Mouse (Mus musculus) ZHBTc4 (cell line): Measurements from ENCODE around the gene Caln1.

Experiments used
- DNase-seq: peaks from one replicate; pipeline ENCODE4 v3.0.0-alpha.2; 2011; ENCODE audit warnings: low read depth, low spot score

Gene Caln1

DNA sequence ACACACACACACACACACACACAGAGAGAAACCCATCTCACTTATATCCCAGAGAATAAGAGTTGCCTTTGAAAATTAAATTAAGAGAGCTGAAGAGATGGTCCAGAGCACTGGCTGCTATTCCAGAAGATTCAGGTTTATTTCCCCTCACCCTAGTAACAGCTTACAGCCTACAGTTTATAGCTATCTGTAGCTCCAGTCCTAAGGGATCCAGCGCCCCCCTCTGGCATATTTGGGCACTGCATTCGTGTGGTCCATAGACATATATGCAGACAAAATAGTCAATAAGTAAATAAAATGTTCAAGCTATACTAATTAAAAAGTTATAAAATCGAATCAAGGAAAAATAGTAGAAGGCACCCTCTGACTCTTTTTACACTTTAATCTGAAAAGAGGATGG, 442.0 kb downstream of the Caln1 start:
- DNase-seq, result peak; percentile 50

DNA sequence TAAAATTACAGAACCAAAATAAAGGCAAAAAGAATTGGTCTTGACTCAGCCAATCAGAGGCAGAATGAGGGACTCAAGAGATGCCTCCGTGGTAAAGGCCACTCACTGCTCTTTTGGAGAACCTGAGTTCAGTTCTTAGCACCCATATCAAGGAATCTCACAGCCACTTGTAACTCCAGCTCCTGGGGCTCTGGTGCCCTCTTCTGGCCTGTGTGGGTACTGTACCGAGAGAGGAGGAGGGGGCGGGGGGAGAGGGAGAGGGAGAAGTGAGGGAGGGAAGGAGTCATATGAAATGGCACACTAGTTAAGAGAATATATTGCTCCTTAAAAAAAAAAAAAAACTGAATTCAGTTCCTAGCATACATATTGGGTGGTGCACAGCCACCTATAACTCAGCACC, 442.7 kb downstream of the Caln1 start:
- peak; percentile 75 for DNase-seq

DNA sequence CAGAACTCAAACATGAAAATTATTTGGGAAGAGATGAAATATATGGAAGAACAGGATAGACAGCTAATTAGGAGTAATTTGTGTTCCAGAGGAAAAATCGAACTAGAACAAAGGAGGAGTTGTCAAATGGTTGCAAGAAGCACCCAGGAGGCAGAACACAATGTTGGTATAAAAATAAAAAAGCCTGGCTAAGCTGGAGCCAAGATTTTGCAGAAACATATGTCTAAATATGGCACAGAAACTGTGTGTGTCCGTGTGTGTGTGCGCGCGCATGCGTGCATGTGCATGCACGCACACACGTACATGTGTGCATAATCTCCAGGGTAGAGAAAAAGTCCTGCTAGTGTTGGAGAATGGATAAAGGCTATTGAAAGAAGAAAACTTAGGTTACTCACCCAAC, 443.3 kb downstream of the Caln1 start:
- no peak for DNase-seq

DNA sequence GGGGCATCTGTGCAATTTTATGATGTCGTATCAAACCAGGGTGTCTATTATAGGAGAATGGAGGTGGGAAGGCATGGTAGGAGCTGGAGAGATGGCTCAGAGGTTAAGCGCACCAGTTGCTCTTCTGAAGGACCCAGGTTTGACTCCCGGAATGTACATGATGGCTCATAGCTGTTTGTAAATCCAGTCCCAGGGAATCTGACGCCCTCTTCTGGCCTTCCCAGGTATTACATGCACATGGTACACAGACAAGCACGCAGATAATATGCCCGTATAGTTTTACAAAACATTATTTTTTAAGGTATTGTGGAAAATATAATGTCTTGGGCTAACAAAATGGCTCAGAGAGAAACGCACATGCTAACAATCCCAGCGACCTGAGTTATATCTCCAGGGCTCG, 443.8 kb downstream of the Caln1 start:
- DNase-seq, result peak; percentile 54

DNA sequence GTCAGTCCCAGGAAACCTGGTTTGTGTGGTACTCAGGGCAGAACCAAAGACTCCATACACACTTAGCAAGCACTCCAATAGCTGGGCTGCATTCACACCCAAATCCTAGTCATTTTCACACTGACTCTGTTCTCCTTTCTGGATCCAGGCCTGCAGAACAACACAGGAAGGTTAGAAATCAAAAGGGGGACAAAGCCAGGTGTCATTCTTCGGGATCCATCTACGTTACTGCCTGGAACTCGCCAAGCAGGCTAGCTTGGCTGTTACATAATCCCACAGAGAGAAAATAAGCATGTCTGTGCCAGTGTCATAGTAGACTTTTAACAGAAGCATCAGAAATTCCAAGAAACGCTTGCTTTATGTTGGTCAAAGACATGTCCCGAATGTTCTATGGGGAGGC, 446.1 kb downstream of the Caln1 start:
- DNase-seq, result no peak

DNA sequence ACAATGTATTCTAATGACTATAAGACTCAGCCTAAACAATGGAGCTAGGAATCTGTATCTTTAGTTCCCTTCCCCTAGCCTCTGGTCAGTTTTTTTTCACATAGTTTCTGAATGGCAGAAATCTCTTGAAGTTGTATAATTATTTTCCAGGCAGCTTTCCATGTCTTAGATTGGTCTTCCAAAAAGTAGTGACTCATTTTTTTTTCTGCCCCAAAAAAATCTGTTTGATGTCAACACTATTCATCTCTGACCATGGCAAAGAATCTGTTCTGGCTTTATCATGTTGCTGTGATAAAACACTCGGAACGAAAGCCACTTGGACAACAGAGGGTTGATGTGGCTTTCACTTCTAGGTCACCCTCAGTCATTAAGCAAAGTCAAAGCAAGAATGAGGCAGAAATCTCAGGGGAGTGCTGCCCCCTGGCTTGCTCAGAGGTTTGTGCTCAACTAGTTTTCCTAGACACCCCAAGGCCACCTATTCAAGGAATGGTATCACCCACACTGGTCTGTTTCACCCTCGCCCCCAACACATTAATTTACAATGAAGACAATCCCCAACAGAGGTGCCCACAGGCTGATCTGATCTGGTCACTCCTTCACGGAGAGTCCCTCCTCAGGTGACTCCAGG, 450.9 kb downstream of the Caln1 start:
- no peak for DNase-seq

DNA sequence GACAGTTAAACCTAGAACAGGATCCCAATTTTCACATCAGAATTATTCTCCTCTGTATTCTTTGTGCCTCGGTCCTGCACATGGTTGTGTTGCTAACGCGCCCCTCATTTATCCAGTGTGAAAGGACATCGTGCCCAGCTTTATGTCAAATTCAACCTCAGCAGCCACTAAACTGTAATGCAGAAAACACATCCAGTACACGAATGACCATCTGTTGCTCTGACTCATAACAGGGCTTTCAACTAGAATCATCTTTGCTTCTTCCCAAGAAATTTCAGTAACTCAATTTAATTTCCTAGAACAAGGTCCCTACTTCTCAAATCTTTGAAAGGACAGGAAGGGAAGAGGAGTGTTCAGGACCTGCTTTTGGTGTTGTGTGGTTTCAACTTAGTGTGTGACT, 451.4 kb downstream of the Caln1 start:
- DNase-seq, result no peak

DNA sequence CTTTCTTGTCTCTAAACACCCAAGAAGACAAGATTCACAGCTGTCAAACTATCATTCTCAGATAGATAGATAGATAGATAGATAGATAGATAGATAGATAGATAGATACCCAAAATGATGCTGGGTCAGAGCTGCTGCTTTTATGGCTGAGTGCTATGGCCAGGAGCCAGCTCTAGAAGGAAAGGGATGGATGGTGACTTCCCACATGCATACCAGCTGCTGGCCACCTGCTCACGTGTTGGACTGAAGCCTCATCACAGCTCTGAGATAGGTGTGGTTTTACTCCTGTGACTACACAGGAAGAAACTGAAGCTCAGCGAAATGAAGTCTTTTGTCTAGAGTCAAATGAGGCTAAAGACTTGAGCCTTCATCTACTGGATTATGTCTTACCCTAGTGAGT, 456.5 kb downstream of the Caln1 start:
- no peak for DNase-seq

DNA sequence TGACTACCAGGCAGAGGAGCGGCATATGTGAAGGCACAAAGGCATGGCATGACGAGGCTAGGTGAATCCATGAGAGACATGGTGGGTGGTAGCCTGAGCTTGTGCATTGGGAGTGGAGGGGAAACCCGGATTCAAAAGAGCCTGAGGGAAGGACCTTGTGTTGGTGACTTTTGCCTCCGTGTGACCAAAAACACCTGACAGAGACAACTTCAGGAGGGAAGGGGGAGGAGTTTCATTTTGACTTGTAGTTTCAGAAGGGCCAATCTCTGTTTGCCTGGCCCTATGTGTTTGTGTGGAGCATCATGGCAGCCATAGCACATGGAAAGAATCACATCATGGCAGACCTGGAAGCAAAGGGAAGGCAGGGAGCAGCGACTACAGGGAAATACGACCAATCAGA, 479.3 kb downstream of the Caln1 start:
- no peak for DNase-seq

DNA sequence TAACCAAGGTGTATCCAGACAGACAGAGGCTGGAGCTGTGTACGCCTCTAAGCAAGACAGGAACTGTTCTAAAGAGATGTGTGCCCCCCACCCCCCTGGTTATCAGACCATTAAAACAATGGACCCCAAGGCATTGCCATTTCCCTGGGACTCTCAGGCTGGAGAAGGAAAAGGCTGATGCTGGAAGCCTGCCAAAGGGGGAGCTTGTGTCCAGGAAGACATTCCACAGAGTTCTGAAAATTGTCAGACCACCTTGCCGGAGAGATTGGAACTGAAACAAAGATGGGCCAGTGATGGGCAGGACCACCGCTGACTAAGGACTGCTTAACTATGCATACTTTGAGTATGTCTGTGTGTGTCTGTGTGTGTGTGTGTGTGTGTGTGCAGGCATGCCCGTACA, 480.4 kb downstream of the Caln1 start:
- no peak for DNase-seq

DNA sequence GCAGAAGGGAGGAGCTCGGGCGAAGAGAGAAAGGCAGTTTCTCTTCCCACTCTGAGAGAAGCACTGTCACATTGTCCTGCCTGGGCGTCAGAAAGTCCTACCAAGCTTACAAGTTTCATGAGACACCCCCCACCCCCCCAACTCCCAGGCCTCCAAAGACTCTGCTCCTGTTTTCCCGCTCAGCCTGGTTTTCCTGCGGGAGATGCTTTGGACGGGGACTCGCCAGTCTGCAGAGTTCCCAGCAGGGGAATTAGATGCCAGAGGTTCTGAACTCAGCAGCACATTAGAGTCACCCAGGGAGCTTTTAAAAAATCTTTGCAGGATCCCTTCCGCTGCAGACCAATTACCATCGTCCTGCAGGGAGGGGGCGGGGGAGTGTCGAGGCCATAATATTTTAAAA, 482.9 kb downstream of the Caln1 start:
- DNase-seq, result no peak

DNA sequence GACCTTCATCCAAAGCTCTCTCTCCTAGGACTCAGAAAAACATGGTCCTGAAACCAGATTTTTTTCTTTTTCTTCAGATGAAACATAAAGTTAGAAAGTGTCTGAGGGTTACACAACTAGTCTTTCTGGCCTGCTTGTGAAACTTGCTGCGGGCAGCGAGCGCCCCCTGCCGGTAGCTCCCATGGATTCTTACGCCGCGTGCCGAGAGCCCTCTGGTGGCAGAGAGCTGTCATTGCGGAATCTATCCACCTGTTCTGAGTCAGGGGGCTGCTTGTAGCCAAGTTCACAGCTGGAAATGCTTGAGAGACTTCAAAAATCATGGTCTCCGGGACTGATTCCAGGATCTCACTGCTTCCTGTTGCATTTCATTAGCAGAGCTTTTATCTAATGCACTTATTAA, 484.1 kb downstream of the Caln1 start:
- peak; percentile 92 for DNase-seq

DNA sequence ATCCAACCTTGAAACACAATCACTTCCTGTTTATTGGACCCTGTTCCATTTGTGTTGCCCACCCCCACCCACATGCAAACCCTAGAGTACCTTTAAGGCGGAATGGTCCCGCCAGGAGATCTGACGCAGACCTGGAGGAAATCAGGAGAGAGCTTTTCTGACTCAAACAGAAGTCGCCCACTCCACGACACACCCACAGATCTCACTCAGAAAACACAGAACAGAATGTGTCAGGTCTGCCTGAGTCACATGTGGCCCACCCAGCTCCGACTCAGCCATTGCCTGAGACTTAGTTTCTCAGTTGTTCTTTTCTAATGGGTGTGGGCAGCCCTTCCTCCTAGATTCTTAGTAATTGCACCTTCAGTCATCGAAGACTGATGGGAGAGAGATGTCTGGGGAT, 485.2 kb downstream of the Caln1 start:
- no peak for DNase-seq

DNA sequence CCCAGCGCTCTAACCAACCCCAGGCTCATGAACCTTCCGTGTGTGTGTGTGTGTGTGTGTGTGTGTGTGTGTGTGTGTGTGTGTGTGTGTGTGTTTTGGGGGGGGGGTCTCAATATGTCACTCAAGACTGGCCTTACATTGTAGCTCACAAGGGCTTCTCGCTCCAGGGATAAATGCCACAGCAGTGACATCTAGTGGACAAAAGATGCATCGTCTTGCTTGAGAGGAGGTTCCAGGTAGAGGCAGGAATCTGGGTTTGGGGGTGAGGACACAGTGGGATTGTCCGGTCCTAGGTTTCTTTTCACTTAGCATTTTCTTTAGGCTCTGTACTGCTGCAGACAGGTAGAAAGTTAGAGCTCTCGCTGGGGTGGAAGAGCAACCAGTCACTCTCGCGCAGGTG, 488.9 kb downstream of the Caln1 start:
- DNase-seq, result peak; percentile 61

DNA sequence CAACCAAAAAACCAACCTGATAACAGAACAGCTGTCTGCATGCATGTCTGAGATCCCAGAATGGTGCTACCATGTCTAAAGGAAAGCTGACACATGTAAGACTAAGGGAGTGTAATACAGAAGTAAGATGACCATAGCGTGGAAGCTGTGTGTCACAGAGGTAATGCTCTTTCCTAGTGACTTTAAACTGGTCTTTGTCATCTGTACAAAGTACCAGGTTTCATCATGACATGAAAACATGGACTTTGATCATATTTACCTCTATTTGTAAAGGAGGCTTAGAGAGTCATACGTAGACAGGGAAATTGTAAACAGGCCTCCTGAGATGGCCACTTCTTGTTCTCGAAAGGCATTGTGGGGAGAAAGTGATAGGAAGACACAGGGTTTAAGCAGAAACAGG, 489.5 kb downstream of the Caln1 start:
- DNase-seq, result no peak

DNA sequence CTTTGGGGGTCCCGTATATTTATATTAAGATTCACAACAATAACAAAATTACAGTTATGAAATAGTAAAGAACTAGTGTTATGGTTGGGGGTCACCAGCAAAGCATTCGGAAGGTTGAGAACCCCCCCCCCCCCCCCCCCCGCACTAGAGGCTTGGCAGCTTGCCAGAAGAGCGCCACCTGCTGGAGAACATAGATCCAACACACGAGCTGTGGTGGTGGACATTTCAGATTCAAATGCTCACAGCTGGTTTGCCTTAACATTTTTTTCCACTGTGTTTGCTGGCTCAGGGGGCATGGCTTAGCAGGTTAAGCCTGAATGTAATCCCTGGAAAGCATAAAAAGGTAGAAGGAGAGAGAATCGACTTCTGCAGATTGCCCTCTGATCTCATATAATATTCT, 490.5 kb downstream of the Caln1 start:
- no peak for DNase-seq

DNA sequence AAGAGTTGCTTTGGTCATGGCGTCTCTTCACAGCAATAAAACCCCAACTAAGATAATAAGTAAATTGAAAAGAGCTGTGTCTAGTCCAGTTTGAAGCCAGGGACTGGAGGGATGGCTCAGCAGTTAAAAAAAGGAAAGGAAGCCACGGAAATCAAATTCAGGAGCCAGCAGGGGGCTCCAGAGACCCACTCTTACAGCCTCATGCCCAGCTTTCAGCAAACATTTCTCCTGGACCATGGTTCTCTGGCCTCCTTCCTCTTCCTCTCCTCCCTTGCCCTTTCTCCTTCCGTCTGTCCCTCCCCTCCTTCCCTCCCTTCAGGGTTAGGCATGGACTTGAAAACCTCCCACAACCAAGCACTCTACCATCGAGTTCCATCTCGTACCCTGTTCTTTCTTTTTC, 493.0 kb downstream of the Caln1 start:
- no peak for DNase-seq

DNA sequence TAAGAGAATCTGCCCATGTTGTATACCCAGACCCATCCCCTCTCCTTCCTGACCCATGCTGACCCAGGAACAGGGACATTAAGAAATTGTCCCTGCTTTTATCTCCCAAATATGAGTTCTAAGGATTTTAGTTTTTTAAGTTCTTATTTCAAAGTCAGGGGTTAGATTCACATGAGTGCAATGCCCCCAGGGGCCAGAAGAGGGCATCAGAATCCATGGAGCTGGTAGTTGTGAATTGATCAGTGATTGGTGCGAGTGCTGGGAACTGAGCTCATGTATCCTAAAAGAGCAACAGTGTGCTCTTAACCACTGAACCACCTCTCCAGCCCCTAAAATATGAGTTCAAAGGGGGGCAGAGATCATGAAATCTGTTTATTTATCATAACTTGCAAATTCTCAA, 500.6 kb downstream of the Caln1 start:
- DNase-seq, result peak; percentile 54

DNA sequence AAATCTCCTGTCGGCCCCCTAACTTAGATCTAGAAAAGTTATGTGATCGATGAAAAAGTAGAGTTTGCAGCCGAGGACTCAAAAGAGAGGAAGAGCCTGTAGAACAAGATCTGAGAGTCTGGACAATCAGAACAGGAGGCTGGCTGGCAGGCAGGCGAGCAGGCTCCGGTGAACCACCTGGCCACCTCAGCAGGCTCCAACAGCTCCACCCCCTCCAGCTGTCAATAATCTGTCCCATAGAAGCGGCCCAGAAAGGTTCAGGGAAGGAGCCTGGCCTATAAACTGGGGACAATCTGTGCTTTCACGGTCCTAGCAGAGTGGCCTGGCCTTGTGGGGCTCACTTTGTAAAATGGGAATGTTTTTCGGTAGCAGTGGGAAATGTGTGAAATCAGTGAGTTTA, 501.8 kb downstream of the Caln1 start:
- no peak for DNase-seq

DNA sequence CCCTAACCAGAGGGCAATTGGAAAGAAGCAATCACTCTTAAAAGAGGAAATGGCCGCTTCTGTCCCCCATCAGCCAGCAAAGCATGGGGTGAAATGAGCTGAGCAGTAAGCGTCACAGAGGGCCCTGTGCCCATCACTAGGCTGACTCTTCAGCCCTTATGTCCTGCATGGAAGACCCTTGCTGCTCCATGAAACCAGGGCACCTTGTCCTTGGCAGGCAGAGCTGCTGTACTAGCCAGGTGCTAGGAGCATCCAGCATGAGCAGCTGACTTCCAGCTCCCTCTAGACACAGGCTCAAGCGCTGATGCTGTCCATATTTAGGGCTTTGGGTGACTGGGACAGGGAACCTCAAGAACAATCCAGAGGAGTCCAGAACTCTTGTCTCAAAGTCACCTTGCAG, 506.1 kb downstream of the Caln1 start:
- DNase-seq, result no peak

DNA sequence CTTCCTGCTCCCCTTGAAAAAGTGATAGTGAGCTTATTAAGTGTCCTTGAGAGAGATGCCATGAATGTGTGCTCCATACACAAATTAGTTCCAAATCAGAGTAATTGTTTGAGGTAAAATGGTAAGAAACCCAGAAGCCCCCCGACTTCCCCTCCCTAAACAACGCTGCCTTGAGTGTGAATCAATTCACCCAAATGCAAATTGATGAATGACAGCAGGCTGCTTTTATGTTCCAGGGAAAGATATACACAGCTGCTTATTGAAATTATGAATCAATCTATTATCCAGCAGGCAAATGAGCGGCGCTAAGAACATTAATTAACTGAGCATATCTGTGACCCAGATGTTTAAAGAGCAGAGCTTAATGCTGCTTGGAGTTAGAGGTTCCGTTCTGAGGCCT, 511.1 kb downstream of the Caln1 start:
- DNase-seq, result no peak

DNA sequence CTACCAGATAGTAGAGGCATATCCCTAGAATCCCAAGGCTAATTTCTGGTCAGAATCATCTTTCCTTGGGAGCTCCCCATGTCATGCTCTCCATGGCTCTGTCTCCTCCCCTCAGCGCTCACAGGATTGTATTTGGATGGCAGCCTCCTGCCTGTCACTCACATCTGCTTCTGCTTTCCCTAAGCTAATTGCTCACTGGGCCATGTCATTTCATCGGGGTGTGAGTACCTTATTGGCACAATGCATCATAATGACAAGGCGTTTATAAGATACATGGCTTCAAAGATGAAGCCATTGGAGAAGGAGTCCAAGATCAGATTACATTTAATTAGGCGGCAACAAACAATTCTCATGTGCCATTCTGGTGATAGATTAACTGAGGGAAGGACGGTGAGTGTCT, 522.5 kb downstream of the Caln1 start:
- DNase-seq, result no peak

DNA sequence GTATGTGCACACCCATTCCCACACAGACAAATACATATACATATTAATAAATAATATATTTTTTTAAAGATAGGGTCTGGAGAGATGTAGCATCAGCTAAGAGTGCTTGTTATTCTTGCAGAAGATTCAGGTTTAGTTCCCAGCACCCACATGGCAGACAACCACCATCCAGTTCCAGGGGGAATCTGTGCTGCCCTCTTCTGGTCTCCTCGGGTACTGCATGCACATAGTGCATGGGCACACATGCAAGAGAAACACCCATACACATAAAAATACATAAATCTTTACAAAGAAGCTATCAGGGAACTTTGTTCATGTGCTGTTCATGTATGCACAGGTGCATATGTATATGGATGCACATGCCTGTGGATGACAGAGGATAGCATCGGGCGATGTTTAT, 526.7 kb downstream of the Caln1 start:
- peak; percentile 58 for DNase-seq
